Mouse (Mus musculus) skeletal muscle tissue, adult 2 months (tissue): ENCODE results near the gene Yjefn3.
"Not testable (repeated sequence)": the region's sequence is repeated elsewhere in the genome, so short reads cannot be mapped to it uniquely, and the experiment has no call there.

ENCODE experiments used
- DNase-seq: peaks from one replicate; pipeline ENCODE4 v3.0.0-alpha.2; 2012; ENCODE audit warnings: low read depth, low spot score

Yjefn3 gene

GRCm38 (mm10) chr8:69902163-69903062, at the start of gene Yjefn3, which contains the start of the genes Tssk6 and Ndufa13:
TSS of gene Yjefn3 (minus strand) at chr8:69902712.
TSS of gene Tssk6 (plus strand) at chr8:69902184.
TSS of gene Ndufa13 (minus strand) at chr8:69902558.
- no peak for DNase-seq

- DNase-seq: no peak
These were observed 47.8 kb upstream of the Yjefn3 start for GRCm38 (mm10) chr8:69950300-69950699.

GRCm38 (mm10) chr8:69942495-69942894, 40.0 kb upstream of the Yjefn3 start:
- DNase-seq: not testable (repeated sequence)

GRCm38 (mm10) chr8:69940386-69940785, 37.9 kb upstream of the Yjefn3 start:
- no peak for DNase-seq

GRCm38 (mm10) chr8:69939633-69940032, 37.1 kb upstream of the Yjefn3 start:
- DNase-seq: peak; percentile 74

GRCm38 (mm10) chr8:69938245-69938982, 35.9 kb upstream of the Yjefn3 start:
- DNase-seq: no peak

GRCm38 (mm10) chr8:69937466-69937865, 35.0 kb upstream of the Yjefn3 start:
- no peak for DNase-seq

GRCm38 (mm10) chr8:69936050-69936794, 33.7 kb upstream of the Yjefn3 start:
- DNase-seq: peak; percentile 40

- no peak for DNase-seq
These were observed 32.9 kb upstream of the Yjefn3 start for GRCm38 (mm10) chr8:69935431-69935830.

GRCm38 (mm10) chr8:69934582-69934981, 32.1 kb upstream of the Yjefn3 start:
- no peak for DNase-seq

- DNase-seq: no peak
These were observed 31.3 kb upstream of the Yjefn3 start for GRCm38 (mm10) chr8:69933811-69934210.

- DNase-seq: no peak
These were observed 24.4 kb upstream of the Yjefn3 start for GRCm38 (mm10) chr8:69926901-69927300.

GRCm38 (mm10) chr8:69923986-69924385, 21.5 kb upstream of the Yjefn3 start:
- DNase-seq: no peak

GRCm38 (mm10) chr8:69921141-69921540, 18.6 kb upstream of the Yjefn3 start:
- DNase-seq: no peak

- DNase-seq: peak; percentile 68
These were observed 17.6 kb upstream of the Yjefn3 start for GRCm38 (mm10) chr8:69919876-69920662.

GRCm38 (mm10) chr8:69919010-69919409, 16.5 kb upstream of the Yjefn3 start:
- DNase-seq: peak; percentile 88

GRCm38 (mm10) chr8:69918506-69918905, 16.0 kb upstream of the Yjefn3 start:
- DNase-seq: no peak

GRCm38 (mm10) chr8:69915748-69916147, 13.2 kb upstream of the Yjefn3 start:
- peak; percentile 61 for DNase-seq

GRCm38 (mm10) chr8:69914526-69914925, 12.0 kb upstream of the Yjefn3 start:
- no peak for DNase-seq

GRCm38 (mm10) chr8:69912478-69913074, 10.1 kb upstream of the Yjefn3 start:
- DNase-seq: no peak

- DNase-seq: no peak
These were observed 9.4 kb upstream of the Yjefn3 start for GRCm38 (mm10) chr8:69911917-69912316.
